Mouse (Mus musculus): ENCODE measurements at regions not wholly inside any gene's neighbourhood (a gene's known extent, or its start where the extent isn't known, plus 50 kb on each side); places are given as distances from the start of the nearest gene placed in this dataset.

- TF ChIP-seq CTCF (IDR thresholded peaks at IDR 0.05; ENCODE audit: borderline replicate concordance, insufficient read depth, low read length) (no peak), POLR2A (IDR thresholded peaks at IDR 0.05; ENCODE audit: low read depth, low read length) (no peak)
Measured at GRCm38 (mm10) chr13:37553392-37553791, 208.4 kb downstream of the Ly86 start.

All from embryonic fibroblast, embryonic 13.5 days (primary cell).